Mouse (Mus musculus): ENCODE measurements around the gene Mrpl20.

Gene Mrpl20

GRCm38 (mm10) chr4:155854991-155855390, 52.3 kb downstream of the Mrpl20 start:
- no peak for DNase-seq (ENCODE audit: low spot score)

GRCm38 (mm10) chr4:155856071-155856470, 53.4 kb downstream of the Mrpl20 start:
- DNase-seq (ENCODE audit: low spot score): no peak

GRCm38 (mm10) chr4:155856881-155857280, 54.2 kb downstream of the Mrpl20 start:
- no peak for DNase-seq (ENCODE audit: low spot score)

DNA sequence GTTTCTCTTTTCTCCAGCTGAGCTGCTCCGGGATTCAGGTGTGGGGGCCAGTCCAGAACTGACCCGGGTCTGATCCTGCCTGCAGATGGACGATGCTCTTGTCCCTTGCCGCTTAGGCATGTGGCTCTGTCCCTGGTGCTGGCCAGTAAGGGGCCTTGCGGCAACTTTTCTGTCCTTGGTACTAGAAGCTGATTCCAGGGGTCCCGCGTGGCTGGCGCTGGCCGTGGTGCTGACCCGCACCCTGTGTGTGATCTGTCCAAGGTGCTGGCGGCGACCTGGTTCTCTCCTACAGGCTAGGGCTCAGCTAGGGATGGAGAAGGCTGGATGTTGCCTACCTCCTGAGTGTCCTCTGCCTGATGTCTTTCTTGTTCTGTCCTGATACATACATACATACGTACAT, 56.6 kb downstream of the Mrpl20 start:
- no peak for DNase-seq (ENCODE audit: low spot score)

Data from spleen, adult 12 weeks (tissue).